Mouse (Mus musculus) liver, embryonic 12.5 days (tissue): ENCODE measurements around the gene Drd5. TPM values are rescaled to one million over a fixed set of nuclear protein-coding genes. Genes with fewer than 3 reads are reported as not detected.

Source experiments
- ATAC-seq: fragments of 200-750 bp; cut with Nextera tagmentation; 2 replicates; pipeline ENCODE4 v1.8.0; 2017; ENCODE audit warnings: moderate number of reproducible peaks, mild to moderate bottlenecking, moderate library complexity
- H3K27ac ChIP-seq: fragments of 300-500 bp; sonication (generic); 2 replicates; pipeline ENCODE4 v1.5.1; 2016; ENCODE audit warnings: mild to moderate bottlenecking
- H3K27me3 ChIP-seq: fragments of 300-500 bp; sonication (generic); replicated peaks from 2 replicates; pipeline ENCODE4 v1.6.1; 2016; ENCODE audit warnings: mild to moderate bottlenecking, moderate library complexity
- H3K36me3 ChIP-seq: fragments of 300-500 bp; sonication (generic); 2 replicates; pipeline ENCODE4 v1.6.1; 2016; ENCODE audit warnings: mild to moderate bottlenecking, moderate library complexity
- H3K4me1 ChIP-seq: fragments of 300-500 bp; sonication (generic); 2 replicates; pipeline ENCODE4 v1.6.1; 2016
- H3K4me2 ChIP-seq: fragments of 300-500 bp; sonication (generic); 2 replicates; pipeline ENCODE4 v1.6.1; 2016; ENCODE audit warnings: mild to moderate bottlenecking, moderate library complexity
- H3K4me3 ChIP-seq: fragments of 300-500 bp; sonication (generic); 2 replicates; pipeline ENCODE4 v1.5.1; 2016; ENCODE audit warnings: mild to moderate bottlenecking, moderate library complexity
- H3K9ac ChIP-seq: fragments of 300-500 bp; sonication (generic); 2 replicates; pipeline ENCODE4 v1.6.1; 2016; ENCODE audit warnings: mild to moderate bottlenecking, moderate library complexity
- H3K9me3 ChIP-seq: fragments of 300-500 bp; sonication (generic); replicated peaks from 2 replicates; pipeline ENCODE4 v1.6.1; 2016; ENCODE audit warnings: mild to moderate bottlenecking, moderate library complexity
- WGBS: fragments of 180-500 bp; shearing (Covaris S2); methylation state at CpG from one replicate; pipeline ENCODE4 v1.1.7; 2016; ENCODE audit not compliant: insufficient replicate concordance; 5-methylcytosine and 5-hydroxymethylcytosine counted together
- polyA plus RNA-seq: library from polyadenylated mRNA; unstranded; fragments of >200 nt; fragmentation: Nextera tagmentation; extraction: Ambion mirVana; gene quantifications from 2 replicates; pipeline ENCODE4 v1.2.1, GENCODE M21; 2016

Drd5 gene
- polyA plus RNA-seq, 1 experiment from 2014 or later = not detected

DNA sequence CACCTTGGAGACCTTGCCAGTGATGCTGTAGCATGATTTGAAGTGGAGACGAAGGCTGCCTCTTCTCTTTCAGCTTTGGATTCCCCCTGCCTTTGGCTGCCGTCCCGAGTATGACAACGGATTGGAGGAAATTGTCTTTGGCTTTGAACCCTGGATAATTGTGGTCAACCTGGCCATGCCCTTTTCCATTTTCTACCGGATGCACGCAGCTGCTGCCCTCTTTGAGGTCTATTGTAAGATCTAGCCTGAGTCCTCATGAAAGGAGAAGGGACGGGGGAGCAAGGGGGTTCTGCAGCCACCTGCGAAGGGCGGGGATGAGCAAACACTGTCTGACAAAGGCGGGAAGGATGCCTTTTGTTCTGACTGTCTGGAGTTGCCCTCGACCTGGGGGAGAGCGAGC is 16.5 kb upstream of the Drd5 start:
- H3K36me3 ChIP-seq = no peaks in the 10 kb centered on the region
- H3K9ac ChIP-seq = no peak overlapping the region

DNA sequence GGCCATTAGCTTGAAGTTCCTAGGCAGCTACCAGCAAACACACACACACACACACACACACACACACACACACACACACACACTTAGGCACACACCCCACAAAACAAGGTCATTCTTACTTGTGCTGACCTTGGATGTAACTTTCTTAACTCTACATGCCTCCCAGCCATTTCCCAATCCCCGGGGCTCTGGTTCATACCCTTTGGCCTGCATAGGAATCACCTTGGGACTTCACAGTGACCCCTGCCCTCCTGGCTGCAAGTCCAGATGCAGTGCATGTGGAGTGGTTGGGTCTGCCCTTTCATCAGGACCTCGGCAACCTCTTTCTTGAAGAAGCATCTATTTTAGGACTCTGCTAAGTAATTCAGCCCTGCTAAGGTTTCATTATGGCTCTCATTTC is 13.9 kb upstream of the Drd5 start:
- Histone ChIP-seq H3K36me3 (no peaks in the 10 kb centered on the region), H3K9me3 (no peaks in the 10 kb centered on the region), H3K27ac (no peak overlapping the region), H3K4me1 (no peaks in the 10 kb centered on the region), H3K27me3 (peaks cover 24% of the 10 kb centered on the region; the same call in 1 of the 2 replicates), H3K4me2 (no peak overlapping the region), H3K9ac (no peak overlapping the region), H3K4me3 (no peak overlapping the region)
- no peak for ATAC-seq
- 55% methylated on average over 2 of the region's 2 CpGs for WGBS

More for the DNA sequence above, 16.5 kb upstream of the Drd5 start:
- no peak for ATAC-seq
- Histone ChIP-seq H3K27me3 (0 out of 2 replicates have a peak, but pooled peaks cover 4% of the 10 kb centered on the region), H3K27ac (no peak overlapping the region), H3K9me3 (no peaks in the 10 kb centered on the region), H3K4me2 (no peak overlapping the region), H3K4me1 (no peaks in the 10 kb centered on the region), H3K4me3 (no peak overlapping the region)
- 47% methylated on average over 12 of the region's 12 CpGs for WGBS

DNA sequence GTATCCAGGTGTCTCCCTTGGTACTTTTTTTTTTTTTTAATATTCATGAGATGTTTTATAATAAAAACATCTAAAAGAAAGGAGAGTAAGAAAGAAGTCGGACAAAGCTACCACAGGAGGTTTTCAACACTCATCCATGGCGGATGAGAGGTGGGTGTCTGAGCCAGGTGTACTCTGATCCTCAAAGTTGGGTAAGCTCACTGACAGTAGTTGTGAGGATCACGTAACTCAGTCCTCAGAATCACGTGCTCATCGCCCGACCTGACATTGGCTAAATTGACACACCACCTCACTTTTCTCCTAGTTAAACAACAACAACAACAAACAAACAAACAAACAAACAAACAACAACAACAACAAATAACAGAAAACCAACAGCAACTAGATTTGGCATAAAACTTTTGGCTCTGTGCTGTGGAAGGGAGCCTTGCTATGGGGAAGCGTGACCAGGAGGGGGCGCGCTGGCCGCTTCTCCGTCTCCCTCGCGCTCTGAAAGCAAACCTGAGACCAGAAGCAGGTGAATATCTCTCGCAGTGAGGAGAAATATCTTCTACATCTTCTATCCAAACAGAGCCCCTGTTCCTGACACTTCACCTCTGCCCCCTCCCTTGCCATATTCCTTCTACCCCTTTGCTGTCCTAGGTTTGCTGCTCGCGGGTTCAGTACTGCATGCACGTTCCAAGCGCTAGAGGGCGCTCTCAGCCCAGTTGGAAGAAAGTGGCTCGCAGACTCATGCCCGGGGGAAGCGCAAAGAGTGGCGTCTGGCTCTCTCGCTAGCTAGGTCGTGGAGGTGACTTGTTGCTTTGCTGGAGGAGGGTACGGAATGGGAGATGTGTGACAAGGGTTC is 11.7 kb upstream of the Drd5 start:
- Histone ChIP-seq H3K27me3 (peaks cover 25% of the 10 kb centered on the region; the same call in 1 of the 2 replicates), H3K9me3 (no peaks in the 10 kb centered on the region), H3K9ac (no peak overlapping the region; the same call in 1 of the 2 replicates), H3K4me3 (peak overlapping the region; percentile 32), H3K36me3 (no peaks in the 10 kb centered on the region), H3K4me1 (no peaks in the 10 kb centered on the region), H3K4me2 (peak overlapping the region; percentile 66), H3K27ac (no peak overlapping the region)
- WGBS = 9% methylated on average over 26 of the region's 26 CpGs
- ATAC-seq = peak; percentile 73

DNA sequence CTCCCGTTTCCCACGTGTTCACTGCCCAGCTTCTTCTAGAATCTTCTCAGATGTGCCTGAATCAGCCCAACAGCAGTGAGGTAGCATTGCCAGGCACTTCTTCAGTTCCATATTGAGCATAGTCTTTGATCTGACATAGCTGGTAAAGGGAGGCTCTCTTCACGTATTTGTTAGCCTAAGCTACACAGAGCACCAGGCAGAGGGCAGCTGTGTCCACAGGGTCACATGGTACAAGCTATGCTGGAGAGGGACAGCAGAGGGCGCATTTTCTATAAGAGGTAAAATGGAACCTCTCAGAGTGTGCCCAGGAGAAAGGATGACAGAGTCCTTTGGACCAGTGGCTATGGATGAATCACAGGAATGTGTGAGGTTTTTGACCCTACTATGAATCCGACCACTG is 10.3 kb upstream of the Drd5 start:
- Histone ChIP-seq H3K4me3 (no peak overlapping the region), H3K9ac (no peak overlapping the region), H3K36me3 (no peaks in the 10 kb centered on the region), H3K4me2 (no peak overlapping the region), H3K27me3 (peaks cover 25% of the 10 kb centered on the region; the same call in 1 of the 2 replicates), H3K4me1 (no peaks in the 10 kb centered on the region), H3K9me3 (no peaks in the 10 kb centered on the region), H3K27ac (no peak overlapping the region)
- 39% methylated on average over 5 of the region's 5 CpGs for WGBS
- peak; percentile 56 for ATAC-seq

DNA sequence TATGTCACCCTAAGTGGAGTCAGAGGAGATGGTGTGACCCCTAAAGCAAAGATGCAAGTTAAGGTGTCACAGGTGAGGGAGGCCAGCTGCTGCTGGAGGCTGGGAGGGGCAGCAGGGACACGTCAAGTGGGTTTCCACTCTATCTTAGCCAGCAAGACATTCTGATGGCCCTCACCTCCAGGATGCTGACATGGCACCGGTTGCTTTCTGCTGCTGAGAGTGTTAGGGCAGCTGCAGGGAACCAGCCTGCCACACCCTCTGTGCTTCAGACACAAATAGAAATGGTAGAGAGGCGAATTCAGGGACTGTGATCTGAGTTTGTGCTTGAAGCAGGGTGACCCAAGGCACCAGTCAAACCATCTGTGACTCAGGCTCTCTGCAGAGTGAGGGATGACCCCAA is 9.4 kb upstream of the Drd5 start:
- no peak overlapping the region for H3K9ac ChIP-seq
- no peaks in the 10 kb centered on the region for H3K4me1 ChIP-seq
- H3K9me3 ChIP-seq = no peaks in the 10 kb centered on the region
- H3K36me3 ChIP-seq = no peaks in the 10 kb centered on the region
- H3K27me3 ChIP-seq = peaks cover 27% of the 10 kb centered on the region; the same call in 1 of the 2 replicates
- 52% methylated on average over 3 of the region's 3 CpGs for WGBS
- H3K27ac ChIP-seq = no peak overlapping the region
- ATAC-seq = no peak
- no peak overlapping the region for H3K4me2 ChIP-seq
- H3K4me3 ChIP-seq = no peak overlapping the region

DNA sequence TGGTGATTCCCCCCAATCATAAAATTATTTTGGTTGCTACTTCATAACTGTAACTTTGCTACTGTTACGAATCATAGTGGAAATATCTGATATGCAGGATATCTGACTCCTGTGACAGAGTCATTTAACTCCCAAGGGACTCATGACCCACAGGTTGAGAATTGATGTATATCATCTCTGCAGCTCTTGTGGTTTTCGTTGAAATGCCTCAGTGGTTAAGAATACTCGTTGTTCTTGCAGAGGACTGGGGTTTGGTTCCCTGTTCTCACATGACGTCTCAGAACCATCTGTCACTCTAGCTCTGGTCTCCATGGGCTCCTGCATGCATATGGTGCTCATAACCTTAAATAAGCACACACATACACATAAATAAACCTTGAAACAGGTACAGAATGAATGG is 14.2 kb downstream of the Drd5 start:
- ATAC-seq = no peak
- Histone ChIP-seq H3K4me1 (no peaks in the 10 kb centered on the region), H3K27ac (no peak overlapping the region), H3K4me2 (no peak overlapping the region), H3K9ac (no peak overlapping the region), H3K36me3 (no peaks in the 10 kb centered on the region), H3K4me3 (no peak overlapping the region), H3K9me3 (no peaks in the 10 kb centered on the region), H3K27me3 (0 out of 2 replicates have a peak, but pooled peaks cover 7% of the 10 kb centered on the region)
- 38% methylated on average over 4 of the region's 4 CpGs for WGBS

DNA sequence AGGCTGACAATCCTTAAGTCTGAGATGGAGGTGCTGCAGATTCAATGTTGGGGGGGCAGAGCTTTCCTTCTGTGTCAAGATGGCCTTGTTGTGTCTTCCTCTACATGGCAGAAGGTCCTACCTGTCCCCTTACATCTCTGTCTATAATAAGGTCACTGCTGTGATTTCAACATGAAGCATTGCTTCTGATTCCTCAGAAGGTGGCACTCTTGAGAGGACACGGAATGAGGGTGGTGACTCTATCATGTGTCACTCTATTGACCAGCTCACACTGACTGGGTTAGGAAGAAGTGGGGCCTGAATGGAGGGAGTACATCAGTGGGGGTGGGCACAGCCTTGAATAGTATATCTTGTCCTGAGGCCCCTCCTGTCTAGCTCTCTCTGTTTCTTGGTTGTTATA is 15.4 kb downstream of the Drd5 start:
- no peak overlapping the region for H3K4me2 ChIP-seq
- no peaks in the 10 kb centered on the region for H3K36me3 ChIP-seq
- no peak overlapping the region for H3K27ac ChIP-seq
- H3K27me3 ChIP-seq = 0 out of 2 replicates have a peak, but pooled peaks cover 7% of the 10 kb centered on the region
- H3K9ac ChIP-seq = no peak overlapping the region
- no peak for ATAC-seq
- H3K9me3 ChIP-seq = no peaks in the 10 kb centered on the region
- H3K4me1 ChIP-seq = no peaks in the 10 kb centered on the region
- no peak overlapping the region for H3K4me3 ChIP-seq
- WGBS = 48% methylated on average over 1 of the region's 1 CpGs

DNA sequence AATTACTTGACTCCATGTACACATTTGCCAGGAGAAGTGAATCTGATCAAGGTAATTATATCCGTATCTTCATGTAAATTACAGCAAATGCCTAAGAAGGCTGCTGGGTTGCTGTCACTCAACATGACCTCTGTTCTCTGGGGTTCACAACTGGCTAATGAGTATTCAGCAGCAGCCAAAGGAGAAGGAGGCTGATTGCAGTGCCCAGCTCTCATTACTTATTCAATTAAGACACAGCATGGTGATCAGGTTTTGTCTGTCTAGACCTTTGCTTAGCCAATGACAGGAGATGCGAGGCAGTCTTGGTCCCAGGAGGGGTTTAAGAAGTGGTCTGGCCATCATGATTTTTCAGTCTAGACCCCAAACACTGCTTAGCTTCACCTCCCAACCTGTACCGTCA is 23.9 kb downstream of the Drd5 start:
- H3K27me3 ChIP-seq = no peaks in the 10 kb centered on the region
- H3K4me3 ChIP-seq = no peak overlapping the region
- H3K4me1 ChIP-seq = no peaks in the 10 kb centered on the region
- ATAC-seq = no peak
- H3K36me3 ChIP-seq = no peaks in the 10 kb centered on the region
- WGBS = 62% methylated on average over 3 of the region's 3 CpGs
- H3K27ac ChIP-seq = no peak overlapping the region
- no peaks in the 10 kb centered on the region for H3K9me3 ChIP-seq
- H3K9ac ChIP-seq = no peak overlapping the region
- no peak overlapping the region for H3K4me2 ChIP-seq

DNA sequence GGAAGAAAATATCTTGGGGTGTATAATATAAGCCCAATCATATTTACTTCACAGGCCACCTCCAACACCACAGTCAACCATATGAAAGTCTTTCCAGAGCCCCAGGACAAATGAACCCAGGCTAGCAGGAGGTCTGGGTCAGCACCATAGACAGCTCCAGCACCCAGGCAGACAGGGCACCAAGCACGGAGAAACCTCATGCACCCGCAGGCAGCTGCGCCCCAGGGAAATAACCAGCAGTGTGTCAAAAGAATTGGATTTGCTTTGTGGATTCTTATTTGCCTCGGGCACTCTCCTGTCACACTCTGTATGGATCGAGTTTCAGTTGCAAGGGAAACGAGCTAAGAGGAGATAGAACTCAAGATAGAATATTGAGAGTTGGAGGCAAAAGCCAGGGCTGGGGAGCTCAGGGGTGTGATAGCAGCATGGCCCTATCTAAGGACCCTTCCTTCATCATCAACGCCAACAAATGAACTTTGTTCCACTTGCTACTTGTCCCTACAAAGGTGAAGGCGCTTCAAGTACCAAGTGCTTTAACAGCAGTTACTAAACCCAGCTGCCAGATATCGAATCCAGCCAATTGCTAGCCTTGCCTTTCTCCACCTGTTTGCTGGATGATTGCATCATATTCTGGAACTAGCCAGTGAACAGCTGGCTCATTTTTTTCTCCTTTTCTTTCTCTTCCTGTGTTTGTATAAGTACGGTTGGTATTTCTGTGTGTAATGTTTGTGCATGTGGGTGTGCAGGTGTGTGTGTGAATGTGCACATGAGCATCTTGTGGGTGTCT is 27.7 kb downstream of the Drd5 start:
- H3K9me3 ChIP-seq = no peaks in the 10 kb centered on the region
- H3K27ac ChIP-seq = no peak overlapping the region
- no peak for ATAC-seq
- no peaks in the 10 kb centered on the region for H3K27me3 ChIP-seq
- no peak overlapping the region for H3K9ac ChIP-seq
- H3K4me1 ChIP-seq = no peaks in the 10 kb centered on the region
- no peak overlapping the region for H3K4me3 ChIP-seq
- no peak overlapping the region for H3K4me2 ChIP-seq
- WGBS = 29% methylated on average over 10 of the region's 10 CpGs
- H3K36me3 ChIP-seq = no peaks in the 10 kb centered on the region

DNA sequence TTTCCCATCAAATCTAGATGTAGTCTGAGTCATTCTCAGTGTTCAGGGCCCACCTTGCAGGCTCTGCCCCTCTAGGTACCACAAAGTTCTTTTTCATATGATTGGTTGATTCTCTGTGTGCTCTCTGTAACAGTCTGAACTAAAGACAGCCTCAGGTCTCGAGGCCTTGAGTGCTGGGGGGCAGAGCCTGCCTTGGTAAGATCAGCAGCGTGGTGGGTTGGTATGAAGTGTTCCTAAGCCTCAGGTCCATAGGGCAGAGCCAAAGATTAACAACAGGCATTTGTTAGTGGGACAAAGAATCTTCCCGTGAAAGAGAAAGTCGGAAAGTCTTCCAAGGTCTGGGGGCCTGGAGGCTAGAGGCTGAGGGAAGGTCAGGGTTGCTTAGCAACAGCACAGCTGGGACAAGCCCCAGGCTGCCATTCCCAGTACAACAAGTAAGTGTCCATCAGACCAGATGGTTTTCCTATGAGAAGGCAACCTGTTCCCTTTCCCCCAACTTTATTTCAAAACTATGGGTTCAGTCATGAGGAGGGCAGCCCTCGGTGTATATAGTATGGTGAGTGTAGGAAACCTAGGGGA is 31.3 kb downstream of the Drd5 start:
- WGBS = 54% methylated on average over 5 of the region's 5 CpGs

DNA sequence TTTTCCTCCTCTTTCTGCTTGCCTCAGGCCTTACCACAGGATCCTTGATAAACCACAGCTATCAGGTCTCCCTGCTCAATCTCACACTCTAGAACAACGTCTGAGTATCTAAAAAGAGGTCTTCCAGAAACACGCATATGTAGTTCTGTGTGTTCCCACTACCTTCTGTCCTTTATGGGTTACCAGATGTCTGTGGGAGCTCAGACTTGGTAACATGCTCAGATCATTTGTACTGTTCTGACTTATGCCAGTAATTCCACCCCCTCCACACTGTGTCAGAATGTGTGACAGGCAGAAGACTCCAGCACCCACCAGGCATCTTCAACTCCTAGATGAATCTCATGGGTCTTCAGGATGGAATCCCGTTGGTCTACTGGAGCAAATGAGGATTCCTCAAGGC is 37.8 kb downstream of the Drd5 start:
- no peak overlapping the region for H3K27ac ChIP-seq
- no peak overlapping the region for H3K9ac ChIP-seq
- no peaks in the 10 kb centered on the region for H3K27me3 ChIP-seq
- H3K36me3 ChIP-seq = no peaks in the 10 kb centered on the region
- no peak overlapping the region for H3K4me3 ChIP-seq
- no peak overlapping the region for H3K4me2 ChIP-seq
- 57% methylated on average over 3 of the region's 3 CpGs for WGBS
- no peak for ATAC-seq
- no peaks in the 10 kb centered on the region for H3K9me3 ChIP-seq
- H3K4me1 ChIP-seq = no peaks in the 10 kb centered on the region

More for the DNA sequence above, 31.3 kb downstream of the Drd5 start:
- Histone ChIP-seq H3K9me3 (no peaks in the 10 kb centered on the region), H3K4me1 (no peaks in the 10 kb centered on the region), H3K4me2 (no peak overlapping the region), H3K27me3 (no peaks in the 10 kb centered on the region), H3K27ac (no peak overlapping the region), H3K36me3 (no peaks in the 10 kb centered on the region), H3K9ac (no peak overlapping the region), H3K4me3 (no peak overlapping the region)
- no peak for ATAC-seq

DNA sequence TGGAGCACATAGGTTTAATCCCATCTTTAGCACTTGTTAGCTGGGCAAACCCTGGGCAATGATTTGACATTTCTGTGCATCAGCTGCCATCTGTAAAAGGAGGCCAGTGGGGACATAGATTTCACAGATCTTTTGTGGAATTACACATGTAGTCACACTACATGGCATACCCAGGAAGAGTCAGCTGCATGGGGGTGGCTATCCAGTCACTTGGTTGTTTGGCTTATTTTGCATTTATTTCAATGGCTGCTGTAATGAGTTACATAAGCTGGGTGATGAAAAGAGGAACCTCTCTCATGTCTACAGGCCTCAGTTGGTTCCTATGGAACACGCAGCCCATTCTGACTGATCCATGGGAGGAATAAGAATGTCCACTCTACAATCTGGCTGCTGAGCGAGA is 40.5 kb downstream of the Drd5 start:
- Histone ChIP-seq H3K9me3 (no peaks in the 10 kb centered on the region), H3K36me3 (no peaks in the 10 kb centered on the region), H3K4me3 (no peak overlapping the region), H3K4me1 (no peaks in the 10 kb centered on the region), H3K27me3 (no peaks in the 10 kb centered on the region), H3K27ac (no peak overlapping the region), H3K4me2 (no peak overlapping the region), H3K9ac (no peak overlapping the region)
- 59% methylated on average over 2 of the region's 2 CpGs for WGBS
- no peak for ATAC-seq
